In genomic region chr9:41935979-41936378, GRCm38 (mm10) we compare ENCODE assay signal across 8 mouse cellular contexts.
A peak's percentile ranks its signal among the peaks of the same experiment; 100 is the strongest.
DNase-seq lines count a peak whose midpoint lies in the region; ATAC-seq and TF ChIP-seq lines count a peak whose summit lies in the region.

No protein-coding gene starts in this region.

- H3K4me2 ChIP-seq in hindbrain, embryonic 13.5 days: peak overlapping the region; percentile 74

- no peaks in the 10 kb centered on the region for H3K27me3 ChIP-seq in heart, embryonic 10.5 days (ENCODE audit: insufficient read depth, poor library complexity, severe bottlenecking)
- peaks cover 22% of the 10 kb centered on the region for H3K27me3 ChIP-seq in E14TG2a.4 (ENCODE audit: insufficient read depth, low read length)
- no peaks in the 10 kb centered on the region for H3K27me3 ChIP-seq in hindbrain, embryonic 13.5 days
- peaks cover 11% of the 10 kb centered on the region for H3K27me3 ChIP-seq in midbrain, embryonic 10.5 days (ENCODE audit: low read depth, poor library complexity, severe bottlenecking)
- no peaks in the 10 kb centered on the region for H3K27me3 ChIP-seq in thymus, adult 2 months (ENCODE audit: control insufficient read depth, insufficient read depth, low read length)

- no peak for DNase-seq in heart, embryonic 10.5 days (ENCODE audit: low spot score)
- no peak for DNase-seq in heart, adult 11 months
- no peak for DNase-seq in midbrain, embryonic 10.5 days (ENCODE audit: low spot score)
- no peak for DNase-seq in thymus, adult 2 months
- no peak for DNase-seq in ovary, adult 18-20 months (ENCODE audit: low spot score)
- DNase-seq in embryo, embryonic 11 days: no peak

- H3K9ac ChIP-seq in hindbrain, embryonic 13.5 days: peak overlapping the region; percentile 80

- TF ChIP-seq POLR2A in thymus, adult 2 months (IDR thresholded peaks at IDR 0.05; ENCODE audit: control insufficient read depth, extremely low read depth, insufficient read depth, low read length, poor library complexity): no peak

- H3K4me3 ChIP-seq in heart, embryonic 10.5 days: peak overlapping the region; percentile 64
- peak overlapping the region; percentile 71 for H3K4me3 ChIP-seq in E14TG2a.4 (replicated peaks; ENCODE audit: low read length)
- peak overlapping the region; percentile 36 for H3K4me3 ChIP-seq in hindbrain, embryonic 13.5 days
- peak overlapping the region; percentile 55 for H3K4me3 ChIP-seq in midbrain, embryonic 10.5 days
- no peak overlapping the region for H3K4me3 ChIP-seq in thymus, adult 2 months (ENCODE audit: control insufficient read depth, insufficient read depth, low read length)

- H3K36me3 ChIP-seq in heart, embryonic 10.5 days: no peaks in the 10 kb centered on the region
- no peaks in the 10 kb centered on the region for H3K36me3 ChIP-seq in E14TG2a.4 (ENCODE audit: insufficient read depth, low read length)
- H3K36me3 ChIP-seq in hindbrain, embryonic 13.5 days: no peaks in the 10 kb centered on the region
- no peaks in the 10 kb centered on the region for H3K36me3 ChIP-seq in midbrain, embryonic 10.5 days
- H3K36me3 ChIP-seq in thymus, adult 2 months (ENCODE audit: control insufficient read depth, insufficient read depth, low read length): no peaks in the 10 kb centered on the region

- no peak for TF ChIP-seq CTCF in E14TG2a.4 (conservative IDR thresholded peaks at IDR 0.05; ENCODE audit: low read length)
- no peak for TF ChIP-seq CTCF in thymus, adult 2 months (IDR thresholded peaks at IDR 0.05; ENCODE audit: borderline replicate concordance, control insufficient read depth, extremely low read depth, insufficient read depth, low read length, poor library complexity)

- WGBS in heart, embryonic 10.5 days: 4% methylated on average over 10 of the region's 10 CpGs
- WGBS in hindbrain, embryonic 13.5 days: under 1% methylated on average over 10 of the region's 10 CpGs
- WGBS in midbrain, embryonic 10.5 days: 1% methylated on average over 10 of the region's 10 CpGs
- 10% methylated on average over 10 of the region's 10 CpGs for WGBS in thymus, adult 2 months

- no peaks in the 10 kb centered on the region for H3K9me3 ChIP-seq in heart, embryonic 10.5 days
- no peaks in the 10 kb centered on the region for H3K9me3 ChIP-seq in E14TG2a.4 (ENCODE audit: low read length)
- H3K9me3 ChIP-seq in hindbrain, embryonic 13.5 days: no peaks in the 10 kb centered on the region
- H3K9me3 ChIP-seq in midbrain, embryonic 10.5 days (replicated peaks): no peaks in the 10 kb centered on the region

- ATAC-seq in hindbrain, embryonic 13.5 days (ENCODE audit: low FRiP score): peak; percentile 68

- peaks cover 32% of the 10 kb centered on the region for H3K4me1 ChIP-seq in heart, embryonic 10.5 days
- peaks cover 55% of the 10 kb centered on the region for H3K4me1 ChIP-seq in E14TG2a.4 (replicated peaks; ENCODE audit: low read depth, low read length)
- peaks cover 54% of the 10 kb centered on the region for H3K4me1 ChIP-seq in hindbrain, embryonic 13.5 days (replicated peaks)
- H3K4me1 ChIP-seq in midbrain, embryonic 10.5 days: peaks cover 41% of the 10 kb centered on the region
- H3K4me1 ChIP-seq in thymus, adult 2 months (replicated peaks; ENCODE audit: control insufficient read depth, insufficient read depth, low read length): peaks cover 12% of the 10 kb centered on the region

- H3K27ac ChIP-seq in heart, embryonic 10.5 days: peak overlapping the region; percentile 96
- H3K27ac ChIP-seq in hindbrain, embryonic 13.5 days: peak overlapping the region; percentile 99
- H3K27ac ChIP-seq in midbrain, embryonic 10.5 days (replicated peaks): peak overlapping the region; percentile 95
- no peak overlapping the region for H3K27ac ChIP-seq in thymus, adult 2 months (ENCODE audit: control insufficient read depth, insufficient read depth, low read length)
